Mouse (Mus musculus): ENCODE results near the gene Ehmt2.
"Not testable (repeated sequence)": the region's sequence is repeated elsewhere in the genome, so short reads cannot be mapped to it uniquely, and the experiment has no call there.

The Ehmt2 gene

DNA sequence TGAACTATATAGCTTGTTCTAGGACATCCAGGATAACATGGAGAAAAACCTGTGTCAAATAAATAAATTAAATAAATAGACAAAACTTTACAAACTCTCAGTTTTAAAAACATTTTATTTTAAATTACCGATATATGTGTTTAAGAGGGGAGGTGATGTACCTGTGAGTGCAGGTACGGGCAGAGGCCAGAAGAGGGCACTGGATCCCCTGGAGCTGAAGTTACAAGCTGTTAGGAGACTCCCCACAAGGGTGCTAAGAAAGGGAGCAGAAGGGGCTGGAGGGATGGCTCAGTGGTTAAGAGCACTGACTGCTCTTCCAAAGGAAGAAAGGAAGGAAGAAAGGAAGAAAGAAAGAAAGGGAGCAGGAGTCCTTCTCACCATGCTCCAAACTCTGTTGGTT is 6.9 kb upstream of the Ehmt2 start:
- no peak for DNase-seq (ENCODE audit: low read depth, low spot score)

DNA sequence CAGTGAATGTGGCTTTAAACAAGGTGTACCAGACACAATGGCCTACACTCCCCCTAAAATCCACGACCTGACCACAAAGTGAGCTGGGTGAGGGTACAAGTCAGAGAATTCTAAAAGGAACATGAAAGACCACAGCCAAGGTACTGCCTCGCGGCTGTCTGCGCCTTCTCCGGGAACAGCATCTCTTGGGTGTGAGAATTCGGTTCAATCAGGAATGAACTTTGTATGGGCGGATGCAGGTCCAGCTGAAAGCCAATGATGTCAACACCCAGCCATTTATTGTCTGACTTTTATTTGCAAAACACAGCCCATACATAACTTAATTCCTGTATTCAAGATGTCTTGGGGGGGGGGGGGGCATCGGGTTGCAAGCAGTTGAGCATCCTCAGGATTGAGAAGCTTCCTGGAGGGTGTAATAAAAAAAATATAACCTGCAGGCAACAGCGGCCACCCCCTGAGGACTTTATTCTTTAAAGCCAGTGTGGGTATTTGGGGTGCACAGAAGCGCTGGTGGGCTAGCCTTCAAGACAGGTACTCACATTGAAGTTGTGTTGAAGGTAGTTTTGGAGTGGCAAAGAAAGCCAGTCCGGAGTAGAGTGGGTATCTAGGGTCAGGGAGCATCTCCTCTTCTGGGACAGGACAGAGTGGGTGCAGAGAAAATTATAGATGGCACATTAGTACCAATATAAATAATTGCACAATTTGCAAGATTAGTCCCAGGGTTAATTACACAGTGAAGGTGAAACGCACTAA is 5.0 kb upstream of the Ehmt2 start:
- no peak for DNase-seq (ENCODE audit: low read depth, low spot score)

DNA sequence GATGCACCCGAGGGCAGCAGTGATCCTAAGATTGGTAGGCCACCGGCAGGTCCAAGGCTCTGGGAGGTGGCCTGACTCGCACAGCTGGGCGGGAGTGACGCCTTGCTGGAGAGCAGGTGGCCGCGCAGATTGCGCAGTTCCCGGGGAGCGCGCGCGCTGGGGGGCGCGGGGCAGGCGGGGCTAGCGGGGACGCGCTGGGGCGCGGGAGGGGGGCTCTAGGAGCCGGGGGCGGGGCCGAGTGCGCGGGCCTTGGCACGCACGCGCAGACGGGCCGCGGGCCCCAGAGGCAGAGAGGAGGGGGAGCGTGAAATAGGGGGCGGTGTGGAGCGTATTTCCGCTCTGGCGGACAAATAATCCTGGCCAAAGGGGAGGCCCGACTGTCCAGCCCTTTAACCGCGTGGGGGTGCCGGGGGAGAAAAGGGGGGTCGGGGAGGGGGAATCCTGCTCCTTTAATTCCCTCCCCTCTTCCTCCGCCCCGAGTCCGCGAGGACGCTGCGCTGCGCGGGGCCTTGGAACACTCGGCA is 4.1 kb upstream of the Ehmt2 start:
- peak; percentile 95 for DNase-seq (ENCODE audit: low read depth, low spot score)

DNA sequence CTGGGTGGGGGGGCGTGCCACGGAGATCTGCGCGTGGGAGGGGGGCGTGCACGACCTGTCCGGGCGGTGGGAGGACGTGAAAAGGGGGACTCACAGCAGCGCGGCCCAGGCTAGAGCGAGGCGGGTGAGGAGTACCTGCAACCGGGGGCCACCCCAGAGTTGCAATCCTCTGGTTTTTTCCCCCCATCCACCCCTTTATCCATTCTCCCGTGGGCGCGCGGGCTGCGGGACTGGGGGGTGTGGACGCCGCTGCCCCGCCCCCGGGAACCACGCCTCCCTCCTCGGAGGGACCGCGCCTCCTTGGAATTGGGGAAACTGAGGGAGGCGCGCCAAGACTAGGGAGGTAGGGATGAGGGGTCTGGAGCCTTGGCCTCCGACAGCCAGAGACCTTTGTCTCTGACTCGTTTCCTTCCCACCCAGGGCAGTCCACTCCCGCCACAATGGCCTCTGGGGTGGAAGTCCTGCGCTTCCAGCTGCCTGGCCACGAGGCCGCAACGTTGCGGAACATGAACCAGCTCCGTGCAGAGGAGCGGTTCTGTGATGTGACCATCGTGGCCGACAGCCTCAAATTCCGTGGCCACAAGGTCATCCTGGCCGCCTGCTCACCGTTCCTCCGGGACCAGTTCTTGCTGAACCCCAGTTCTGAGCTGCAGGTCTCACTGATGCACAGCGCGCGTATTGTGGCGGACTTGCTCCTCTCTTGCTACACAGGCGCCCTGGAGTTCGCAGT is 3.3 kb upstream of the Ehmt2 start:
- DNase-seq (ENCODE audit: low read depth, low spot score), result no peak

DNA sequence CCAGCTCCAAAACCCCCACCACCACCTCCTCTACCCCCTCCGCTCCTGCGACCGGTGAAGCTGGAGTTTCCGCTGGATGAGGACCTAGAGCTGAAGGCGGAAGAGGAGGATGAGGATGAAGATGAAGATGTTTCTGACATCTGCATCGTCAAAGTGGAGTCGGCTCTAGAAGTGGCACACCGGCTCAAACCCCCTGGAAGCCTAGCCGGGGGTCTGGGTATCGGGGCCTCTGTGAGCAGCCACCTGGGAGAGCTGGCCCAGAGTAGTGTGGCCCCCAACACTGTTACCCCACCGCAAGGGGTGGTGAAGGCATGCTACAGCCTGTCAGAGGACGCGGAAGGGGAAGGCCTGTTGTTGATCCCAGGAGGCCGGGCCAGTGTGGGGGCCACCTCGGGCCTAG is 2.5 kb upstream of the Ehmt2 start:
- no peak for DNase-seq (ENCODE audit: low read depth, low spot score)

DNA sequence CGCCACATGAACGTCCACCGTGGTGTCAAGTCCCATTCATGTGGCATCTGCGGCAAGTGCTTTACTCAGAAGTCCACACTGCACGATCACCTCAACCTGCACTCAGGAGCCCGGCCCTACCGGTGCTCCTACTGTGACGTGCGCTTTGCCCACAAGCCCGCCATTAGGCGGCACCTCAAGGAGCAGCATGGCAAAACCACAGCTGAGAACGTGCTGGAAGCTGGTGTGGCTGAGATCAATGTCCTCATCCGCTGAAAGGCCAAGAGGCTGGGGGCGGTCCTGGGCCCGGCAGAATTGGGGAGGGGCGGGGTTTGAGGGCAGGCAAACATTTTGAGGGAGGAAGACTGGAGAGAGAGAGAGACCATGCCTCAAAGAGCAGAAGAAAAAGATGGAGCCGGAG is 1.9 kb upstream of the Ehmt2 start:
- no peak for DNase-seq (ENCODE audit: low read depth, low spot score)

DNA sequence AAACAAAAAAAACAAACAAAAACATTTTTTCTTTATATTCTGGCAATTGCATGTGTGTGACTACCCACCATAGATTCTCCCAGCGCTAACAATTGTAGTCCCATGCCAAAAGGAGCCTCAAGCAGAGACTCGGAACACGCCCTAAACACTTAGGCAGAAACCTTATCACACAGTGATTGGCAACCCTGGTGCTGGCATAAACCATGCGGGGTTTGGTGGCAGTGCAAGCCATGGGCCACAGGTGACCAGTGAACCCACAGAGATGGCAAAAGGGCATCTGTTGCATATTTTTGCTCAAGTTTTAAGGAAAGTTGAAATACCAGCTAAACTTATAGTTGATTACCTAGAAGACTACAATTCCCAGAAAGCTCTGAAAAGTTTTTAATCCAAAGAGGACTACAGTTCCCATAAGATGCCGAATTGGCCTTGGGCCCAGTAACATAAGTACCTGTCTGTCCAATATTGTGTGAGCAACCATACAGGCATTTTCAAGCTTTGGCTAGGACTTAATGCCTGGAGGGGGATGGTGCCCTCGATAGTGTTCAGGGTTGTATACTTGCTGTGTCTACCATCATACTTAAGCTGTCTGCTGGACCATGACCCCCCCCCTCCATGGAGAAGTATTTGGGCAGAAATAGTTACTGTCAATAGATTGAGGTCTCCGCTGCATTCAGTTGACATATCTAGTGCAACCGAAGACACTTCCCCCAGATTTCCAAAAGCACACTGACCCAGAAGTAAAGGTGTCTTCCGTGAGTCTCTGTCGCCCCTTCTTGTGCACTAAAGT is 703 bp upstream of the Ehmt2 start:
- no peak for DNase-seq (ENCODE audit: low read depth, low spot score)

DNA sequence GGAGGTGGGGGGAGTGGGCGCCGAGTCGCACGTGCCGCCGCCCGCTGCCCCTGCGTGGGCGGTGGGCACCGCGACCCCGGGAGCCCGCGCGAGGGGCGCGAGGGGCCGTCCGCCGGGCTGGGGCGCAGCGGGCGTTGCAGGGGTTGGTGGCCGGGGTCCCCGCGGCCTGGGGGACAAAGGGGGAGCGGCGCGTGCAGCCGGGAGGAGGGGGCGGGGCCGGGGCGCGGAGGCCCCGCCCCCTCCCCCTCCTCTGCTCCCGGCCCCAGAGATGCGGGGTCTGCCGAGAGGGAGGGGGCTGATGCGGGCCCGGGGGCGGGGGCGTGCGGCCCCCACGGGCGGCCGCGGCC is 410 bp downstream of the Ehmt2 start:
- DNase-seq (ENCODE audit: low read depth, low spot score), result no peak

DNA sequence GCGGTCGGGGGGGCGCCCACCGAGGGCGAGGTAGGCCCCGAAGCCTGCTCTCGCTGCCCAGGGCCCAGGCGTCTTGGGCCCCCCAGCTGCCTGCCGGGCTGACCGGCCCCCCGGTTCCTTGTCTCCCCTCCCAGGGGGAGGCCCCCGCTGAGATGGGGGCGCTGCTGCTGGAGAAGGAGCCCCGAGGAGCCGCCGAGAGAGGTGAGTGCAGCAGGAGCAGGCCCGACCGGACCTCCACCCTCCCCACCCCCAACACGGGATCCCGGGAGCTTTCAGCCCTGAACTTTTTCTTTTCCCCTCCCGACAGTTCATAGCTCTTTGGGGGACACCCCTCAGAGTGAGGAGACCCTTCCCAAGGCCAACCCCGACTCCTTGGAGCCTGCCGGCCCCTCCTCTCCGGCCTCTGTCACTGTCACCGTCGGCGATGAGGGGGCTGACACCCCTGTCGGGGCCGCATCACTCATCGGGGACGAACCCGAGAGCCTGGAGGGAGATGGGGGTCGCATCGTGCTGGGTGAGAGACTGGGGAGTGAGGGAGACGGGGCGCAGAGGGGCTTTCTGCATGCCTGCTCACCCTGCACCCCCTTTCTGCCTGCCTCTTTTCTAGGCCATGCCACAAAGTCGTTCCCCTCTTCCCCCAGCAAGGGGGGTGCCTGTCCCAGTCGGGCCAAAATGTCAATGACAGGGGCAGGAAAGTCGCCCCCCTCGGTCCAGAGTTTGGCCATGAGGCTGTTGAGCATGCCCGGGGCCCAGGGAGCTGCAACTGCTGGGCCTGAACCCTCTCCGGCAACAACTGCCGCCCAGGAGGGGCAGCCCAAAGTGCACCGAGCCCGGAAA is 1.0 kb downstream of the Ehmt2 start:
- DNase-seq (ENCODE audit: low read depth, low spot score), result no peak

DNA sequence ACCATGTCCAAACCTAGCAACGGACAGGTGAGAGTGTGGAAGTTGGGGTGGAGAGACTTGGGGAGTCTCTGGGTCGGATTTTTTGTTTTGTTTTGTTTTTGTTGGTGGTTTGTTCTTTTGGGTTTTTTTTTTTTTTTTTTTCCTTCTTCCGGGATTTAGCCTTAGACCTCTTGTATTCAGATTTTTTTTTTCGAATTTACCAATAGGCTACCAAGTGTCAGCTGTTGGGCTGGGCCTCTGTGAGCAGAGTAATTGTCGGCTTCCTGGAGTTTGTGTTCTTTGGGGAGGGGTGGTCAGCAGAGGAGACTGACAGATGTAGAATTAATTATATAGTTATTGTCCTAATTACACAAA is 1.6 kb downstream of the Ehmt2 start:
- DNase-seq (ENCODE audit: low read depth, low spot score), result no peak

DNA sequence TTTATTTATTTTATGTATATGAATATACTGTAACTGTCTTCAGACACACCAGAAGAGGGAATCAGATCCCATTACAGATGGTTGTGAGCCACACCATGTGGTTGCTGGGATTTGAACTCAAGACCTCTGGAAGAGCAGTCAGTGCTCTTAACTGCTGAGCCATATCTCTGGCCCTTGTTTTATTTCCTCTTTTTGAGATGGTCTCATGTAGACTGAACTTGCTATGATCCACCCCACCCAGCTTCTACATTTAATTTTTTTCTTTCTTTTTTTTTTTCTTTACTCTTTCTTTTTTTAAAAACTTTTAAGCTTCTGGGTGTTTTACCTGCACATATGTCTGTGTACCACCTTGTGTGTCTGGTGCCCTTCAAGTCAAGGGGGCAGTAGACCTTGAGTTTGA is 2.6 kb downstream of the Ehmt2 start:
- not testable (repeated sequence) for DNase-seq (ENCODE audit: low read depth, low spot score)

DNA sequence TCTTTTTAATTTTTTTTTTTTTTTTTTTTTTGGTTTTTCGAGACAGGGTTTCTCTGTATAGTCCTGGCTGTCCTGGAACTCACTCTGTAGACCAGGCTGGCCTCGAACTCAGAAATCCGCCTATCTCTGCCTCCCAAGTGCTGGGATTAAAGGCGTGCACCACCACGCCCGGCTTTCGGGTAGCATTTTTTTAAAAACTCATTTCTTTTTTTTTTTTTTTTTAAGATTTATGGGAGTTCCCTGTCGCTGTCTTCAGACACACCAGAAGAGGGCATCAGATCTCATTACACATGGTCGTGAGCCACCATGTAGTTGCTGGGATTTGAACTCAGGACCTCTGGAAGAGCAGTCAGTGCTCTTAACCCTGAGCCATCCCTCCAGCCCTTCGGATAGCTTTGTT is 3.7 kb downstream of the Ehmt2 start:
- DNase-seq (ENCODE audit: low read depth, low spot score), result not testable (repeated sequence)

DNA sequence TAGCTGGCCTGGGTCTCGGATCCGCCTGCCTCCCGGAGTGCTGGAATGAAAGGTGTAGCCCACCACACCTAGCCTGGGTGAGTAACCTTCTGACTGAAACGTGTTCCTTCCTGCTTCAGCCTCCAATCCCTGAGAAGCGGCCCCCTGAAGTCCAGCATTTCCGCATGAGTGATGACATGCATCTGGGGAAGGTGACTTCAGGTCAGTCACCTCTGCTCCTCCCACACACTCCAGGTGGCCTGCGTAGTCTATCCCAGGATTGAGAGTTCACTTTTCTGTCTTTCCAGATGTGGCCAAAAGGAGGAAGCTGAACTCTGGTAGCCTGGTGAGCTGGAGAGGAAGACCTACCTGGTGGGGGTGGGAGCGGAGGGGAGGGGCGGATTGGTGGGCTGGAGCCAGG is 4.6 kb downstream of the Ehmt2 start:
- no peak for DNase-seq (ENCODE audit: low read depth, low spot score)

DNA sequence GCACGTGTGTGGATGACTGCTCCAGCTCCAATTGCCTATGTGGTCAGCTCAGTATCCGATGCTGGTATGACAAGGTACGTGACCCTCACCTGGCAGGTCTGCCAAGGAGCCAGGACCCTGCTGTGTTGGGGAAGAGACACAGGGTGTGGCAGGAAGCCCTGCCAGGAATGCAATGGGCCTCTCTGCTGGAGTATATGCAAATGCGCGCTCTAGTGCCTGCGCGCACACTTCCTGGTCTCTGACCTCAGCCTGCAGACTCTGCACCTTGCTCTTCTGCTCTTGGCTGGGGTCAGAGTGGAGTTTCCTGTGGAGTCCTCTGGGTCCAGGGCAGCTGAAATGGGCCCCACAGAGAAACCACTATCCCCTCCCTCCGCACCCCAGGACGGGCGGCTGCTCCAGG is 12.7 kb downstream of the Ehmt2 start:
- no peak for DNase-seq (ENCODE audit: low read depth, low spot score)

DNA sequence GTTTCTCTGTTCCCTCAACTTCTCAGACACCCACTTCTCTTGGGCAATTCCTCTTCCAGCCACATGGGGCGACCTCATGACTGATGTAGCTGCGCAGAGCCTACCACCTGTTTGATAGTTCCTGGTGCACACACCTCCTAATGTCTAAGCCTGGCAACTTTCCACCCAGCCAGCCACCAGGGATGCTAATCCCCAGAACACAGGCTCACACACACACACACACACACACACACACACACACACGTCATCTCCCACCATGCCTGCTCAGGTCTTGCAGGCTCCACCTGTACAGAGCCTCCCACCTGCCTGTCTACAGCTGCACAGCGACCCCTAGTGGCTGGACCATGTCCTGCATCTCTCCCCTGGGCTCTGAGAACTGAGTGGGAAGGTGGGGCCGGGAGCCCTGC is 13.7 kb downstream of the Ehmt2 start:
- peak; percentile 64 for DNase-seq (ENCODE audit: low read depth, low spot score)

DNA sequence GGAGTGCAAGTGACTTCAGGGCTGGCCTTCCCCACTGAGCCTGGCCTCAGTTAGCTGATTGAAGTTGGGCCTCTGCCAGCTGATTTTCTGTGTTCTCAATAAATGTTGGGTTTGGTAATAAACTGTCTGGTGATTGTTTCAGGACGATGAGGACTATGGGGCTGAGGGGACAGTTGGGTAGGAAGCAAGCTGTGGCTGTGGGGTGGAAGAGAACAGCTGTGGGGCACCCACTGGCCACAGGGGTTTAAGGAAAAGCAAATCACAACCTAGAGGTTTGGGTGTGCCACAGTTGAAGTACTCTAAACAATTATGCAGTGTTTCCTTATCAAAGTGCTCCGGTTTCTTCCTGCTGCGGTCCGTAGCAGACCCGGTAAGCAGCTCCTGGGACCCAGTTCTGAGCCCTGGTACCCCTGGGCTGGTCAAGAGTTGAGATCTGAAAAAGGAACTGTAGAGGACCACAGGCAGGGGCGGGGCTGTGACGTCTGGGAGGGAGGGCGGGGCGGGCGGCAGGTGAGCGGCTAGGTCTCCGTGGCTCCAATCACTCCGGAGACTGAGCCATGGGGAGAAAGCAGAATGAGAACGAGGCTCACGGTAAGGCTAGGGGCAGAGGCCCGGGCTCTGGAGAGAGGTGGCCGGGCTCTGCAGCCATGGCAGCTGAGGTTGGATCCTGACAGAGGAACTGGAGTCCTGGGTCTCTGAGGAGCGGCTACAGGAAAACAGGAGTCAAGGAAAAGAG is 15.8 kb downstream of the Ehmt2 start, which contains the start of gene Slc44a4:
TSS of gene Slc44a4 (plus strand) at position 537 of the 736 bp plus-strand sequence.
- no peak for DNase-seq (ENCODE audit: low read depth, low spot score)

DNA sequence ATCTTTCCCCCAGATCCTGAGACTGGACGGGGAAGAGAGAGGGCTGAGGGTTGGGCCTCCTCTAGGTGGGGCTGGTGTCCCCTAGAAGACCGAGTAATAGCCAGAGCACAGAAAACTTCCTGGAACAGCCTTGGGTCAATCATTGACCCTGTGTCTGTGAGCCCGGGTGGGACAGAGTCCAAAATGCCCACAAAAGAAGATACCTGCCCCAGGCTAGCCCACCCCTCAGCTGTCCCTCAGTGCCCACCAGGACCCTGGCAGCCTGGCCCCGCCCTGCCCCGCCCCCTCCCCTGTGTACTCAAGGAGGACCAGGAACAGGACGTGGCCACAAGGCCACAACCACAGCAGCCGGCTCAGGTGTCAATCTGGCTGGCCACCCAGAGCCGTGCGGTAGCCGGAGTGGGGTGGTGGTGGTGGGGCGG is 17.2 kb downstream of the Ehmt2 start:
- no peak for DNase-seq (ENCODE audit: low read depth, low spot score)

DNA sequence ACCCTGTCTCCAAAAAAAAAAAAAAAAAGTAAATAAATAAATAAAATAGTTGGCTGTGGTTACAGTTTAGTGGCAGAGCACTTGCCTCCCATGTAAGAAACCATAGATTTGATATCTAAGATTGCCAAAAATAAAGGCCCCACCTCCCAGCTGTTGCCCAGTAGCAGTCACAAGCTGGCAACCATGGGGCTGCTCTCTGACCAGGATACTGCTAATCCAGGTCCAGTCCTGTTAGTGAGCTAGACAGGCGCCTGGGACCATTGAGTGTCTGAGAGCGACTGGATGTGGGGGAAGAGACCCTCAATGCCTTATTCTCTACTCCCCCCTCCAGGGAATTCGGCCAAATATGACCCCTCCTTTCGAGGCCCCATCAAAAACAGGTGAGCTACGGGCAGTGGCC is 18.0 kb downstream of the Ehmt2 start:
- no peak for DNase-seq (ENCODE audit: low read depth, low spot score)

DNA sequence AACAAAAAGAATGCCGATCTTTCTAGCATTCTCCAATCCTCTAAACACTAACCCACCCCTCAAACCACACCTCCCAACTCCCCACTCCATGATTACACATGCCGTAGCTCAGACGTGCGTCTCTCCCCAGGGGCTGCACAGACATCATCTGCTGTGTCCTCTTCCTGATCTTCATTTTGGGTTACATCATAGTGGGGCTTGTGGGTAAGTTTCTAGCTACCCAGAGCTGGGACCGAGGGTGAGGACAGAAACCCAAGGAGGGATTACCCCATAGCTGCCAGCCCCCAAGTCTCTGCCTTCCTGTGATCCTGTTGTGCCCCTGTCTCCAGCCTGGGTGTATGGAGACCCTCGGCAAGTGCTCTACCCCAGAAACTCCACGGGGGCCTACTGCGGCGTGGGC is 18.9 kb downstream of the Ehmt2 start:
- DNase-seq (ENCODE audit: low read depth, low spot score), result no peak

DNA sequence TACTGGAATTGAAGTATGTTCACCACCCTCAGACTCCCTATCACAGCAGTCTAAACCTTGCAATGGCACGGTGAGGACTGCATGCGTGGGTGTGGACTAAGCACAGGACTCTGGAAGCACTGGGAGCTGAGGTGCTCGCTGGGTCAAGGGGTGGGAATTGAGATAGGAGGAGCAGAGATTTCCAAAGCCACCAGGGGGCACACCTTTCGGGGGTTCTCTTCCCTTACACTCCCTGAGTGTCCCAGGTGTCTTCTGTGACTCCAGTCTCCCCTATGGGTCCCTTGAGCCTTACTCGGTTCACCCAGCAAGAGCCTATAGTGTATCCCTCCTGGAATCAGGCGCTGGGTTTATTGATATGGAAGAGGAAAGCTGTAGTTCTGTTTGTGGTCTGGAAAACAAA is 24.7 kb downstream of the Ehmt2 start:
- no peak for DNase-seq (ENCODE audit: low read depth, low spot score)

DNA sequence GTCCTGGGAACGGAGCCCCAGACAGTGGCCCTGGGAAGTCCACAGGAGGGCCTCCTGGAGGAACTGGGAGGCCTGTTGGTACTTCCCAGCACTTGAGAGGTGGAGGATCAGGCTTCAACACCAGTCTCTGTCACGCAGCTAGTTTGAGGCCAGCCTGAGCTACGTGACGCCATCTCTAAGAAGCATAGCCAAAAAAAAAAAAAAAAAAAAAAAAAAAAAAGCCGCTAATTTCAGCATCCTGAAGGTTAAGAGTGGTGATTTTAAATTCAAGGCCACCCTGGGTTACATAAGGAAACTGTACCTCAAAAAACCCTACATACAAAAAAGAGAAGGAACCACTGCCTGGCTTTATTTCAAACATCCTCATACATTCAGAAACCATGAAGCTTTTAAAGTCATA is 26.0 kb downstream of the Ehmt2 start:
- DNase-seq (ENCODE audit: low read depth, low spot score), result no peak

Data from skeletal muscle tissue, adult 2 months (tissue).